Mouse (Mus musculus) CH12.LX (cell line): ENCODE data around the gene Banf2.

Experiments
- CTCF ChIP-seq, 2 experiments: IDR thresholded peaks in 1 of 2; conservative IDR thresholded peaks in 1 of 2; 2 replicates each; pipeline ENCODE4 v1.5.1; 2011 to 2012; ENCODE audit warnings: low read depth in 2 of 2, low read length in 2 of 2, improper control_type of control experiment in 1 of 2, inconsistent platforms in 1 of 2, mild to moderate bottlenecking in 1 of 2, moderate library complexity in 1 of 2
- JUND ChIP-seq: conservative IDR thresholded peaks from 2 replicates; pipeline ENCODE4 v1.6.1; 2011; ENCODE audit warnings: low read depth, low read length, improper control_type of control experiment
- MAFK ChIP-seq: IDR thresholded peaks from 2 replicates; pipeline ENCODE4 v1.6.1; 2011; ENCODE audit warnings: low read length, improper control_type of control experiment; ENCODE audit not compliant: insufficient replicate concordance
- MAX ChIP-seq: IDR thresholded peaks from 2 replicates; pipeline ENCODE4 v1.6.1; 2011; ENCODE audit warnings: low read length, improper control_type of control experiment
- MAZ ChIP-seq: IDR thresholded peaks from 2 replicates; pipeline ENCODE4 v1.6.1; 2012; ENCODE audit warnings: low read depth, mild to moderate bottlenecking, inconsistent platforms, low read length, improper control_type of control experiment, moderate library complexity
- POLR2A ChIP-seq: IDR thresholded peaks from 2 replicates; pipeline ENCODE4 v1.6.1; 2011; ENCODE audit warnings: low read depth, mild to moderate bottlenecking, improper control_type of control experiment, low read length
- USF2 ChIP-seq: conservative IDR thresholded peaks from 2 replicates; pipeline ENCODE4 v1.6.1; 2011; ENCODE audit warnings: low read depth, low read length, improper control_type of control experiment

DNA sequence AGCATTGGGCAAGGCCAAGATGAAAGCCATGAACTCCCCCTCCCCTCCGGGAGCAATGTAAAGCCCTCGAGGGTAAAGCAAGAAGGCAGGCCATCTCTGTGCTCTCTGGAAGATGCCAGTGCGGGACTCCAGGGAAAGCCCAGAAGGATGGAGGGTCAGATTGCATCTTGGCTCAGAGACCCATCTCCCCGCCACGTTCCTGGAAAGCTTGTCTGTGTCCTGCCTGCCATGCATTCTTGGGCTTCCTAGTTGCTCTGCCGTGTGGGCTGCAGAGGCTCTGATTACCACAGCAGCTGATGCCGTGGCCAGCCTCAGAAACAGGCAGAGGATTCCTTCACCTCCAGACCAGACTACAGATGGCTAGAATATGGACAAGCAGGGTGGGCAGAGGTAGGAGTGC lies 37.6 kb downstream of the Banf2 start:
- no peak for TF ChIP-seq MAFK
- no peak for TF ChIP-seq CTCF (conservative IDR thresholded peaks at IDR 0.05 in 1 of 2, IDR thresholded peaks at IDR 0.05 in 1 of 2; ENCODE audit: low read depth in 2 of 2, low read length in 2 of 2)
- no peak for TF ChIP-seq POLR2A
- no peak for TF ChIP-seq MAZ
- no peak for TF ChIP-seq JUND
- no peak for TF ChIP-seq USF2
- no peak for TF ChIP-seq MAX
